Mouse (Mus musculus): Measurements from ENCODE around the gene Gpr176. TPM values are rescaled to one million over a fixed set of nuclear protein-coding genes. Genes with fewer than 3 reads are reported as not detected.

The Gpr176 gene
- polyA plus RNA-seq, 1 experiment from 2014 or later: 0.35 TPM

DNA sequence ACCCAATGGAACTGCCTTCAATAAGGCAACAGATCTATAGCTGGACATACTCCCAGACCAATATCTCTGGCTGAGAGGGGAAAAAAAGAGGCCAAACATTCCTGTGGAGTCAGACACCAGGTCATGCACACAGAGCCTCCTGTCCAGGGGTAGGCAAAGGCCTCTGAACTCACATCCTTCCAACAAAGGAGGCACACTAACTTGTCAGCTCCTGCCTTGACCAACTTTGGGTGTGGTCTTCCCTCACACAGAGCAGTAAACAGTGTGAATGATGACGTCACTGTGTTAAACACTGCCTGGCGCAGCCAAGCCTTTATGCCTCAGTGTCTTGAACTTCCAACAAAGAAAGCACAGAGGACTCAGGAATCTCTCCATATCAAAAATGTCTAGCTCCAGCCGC is 29.3 kb downstream of the Gpr176 start:
- ATAC-seq: no peak

DNA sequence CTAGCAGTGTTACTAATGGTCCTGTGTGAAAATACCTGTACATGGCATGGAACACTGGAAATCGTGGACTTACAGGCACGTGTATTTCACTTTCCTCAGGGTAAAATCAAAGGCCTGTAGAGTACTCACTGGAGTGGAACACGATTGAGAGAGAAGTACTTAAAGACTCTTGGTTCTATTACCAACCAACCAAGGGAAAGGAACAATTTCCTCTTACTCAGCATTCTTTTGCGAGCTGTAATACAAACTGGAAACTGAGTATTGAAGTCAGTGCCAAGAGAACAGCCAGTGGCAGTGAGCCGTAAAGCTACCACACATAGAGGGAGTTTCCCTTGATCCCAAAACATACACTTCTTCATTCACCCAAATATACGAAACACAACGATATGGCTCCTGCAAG is 31.9 kb downstream of the Gpr176 start:
- no peak overlapping the region for H3K4me3 ChIP-seq (ENCODE audit: low read length)
- no peak overlapping the region for H3K9ac ChIP-seq (ENCODE audit: low read depth, low read length)
- no peak for ATAC-seq
- no peak overlapping the region for H3K27ac ChIP-seq (ENCODE audit: low read length)
- H3K27me3 ChIP-seq (replicated peaks; ENCODE audit: control insufficient read depth, insufficient read depth, low read length): no peaks in the 10 kb centered on the region
- no peaks in the 10 kb centered on the region for H3K4me1 ChIP-seq (ENCODE audit: control insufficient read depth, insufficient read depth, low read length)
- H3K36me3 ChIP-seq (ENCODE audit: control insufficient read depth, insufficient read depth, low read length): no peaks in the 10 kb centered on the region
- H3K4me2 ChIP-seq (ENCODE audit: low read depth, low read length): no peak overlapping the region
- H3K9me3 ChIP-seq (ENCODE audit: control insufficient read depth, low read length): no peaks in the 10 kb centered on the region
- 85% methylated on average over 7 of the region's 7 CpGs for WGBS

More for the DNA sequence above, 29.3 kb downstream of the Gpr176 start:
- Histone ChIP-seq H3K27ac (ENCODE audit: low read length) (no peak overlapping the region), H3K36me3 (ENCODE audit: control insufficient read depth, insufficient read depth, low read length) (no peaks in the 10 kb centered on the region), H3K9me3 (ENCODE audit: control insufficient read depth, low read length) (no peaks in the 10 kb centered on the region), H3K4me2 (ENCODE audit: low read depth, low read length) (no peak overlapping the region), H3K4me3 (ENCODE audit: low read length) (no peak overlapping the region), H3K9ac (ENCODE audit: low read depth, low read length) (no peak overlapping the region), H3K4me1 (ENCODE audit: control insufficient read depth, insufficient read depth, low read length) (no peaks in the 10 kb centered on the region), H3K27me3 (replicated peaks; ENCODE audit: control insufficient read depth, insufficient read depth, low read length) (no peaks in the 10 kb centered on the region)
- 54% methylated on average over 3 of the region's 3 CpGs for WGBS

DNA sequence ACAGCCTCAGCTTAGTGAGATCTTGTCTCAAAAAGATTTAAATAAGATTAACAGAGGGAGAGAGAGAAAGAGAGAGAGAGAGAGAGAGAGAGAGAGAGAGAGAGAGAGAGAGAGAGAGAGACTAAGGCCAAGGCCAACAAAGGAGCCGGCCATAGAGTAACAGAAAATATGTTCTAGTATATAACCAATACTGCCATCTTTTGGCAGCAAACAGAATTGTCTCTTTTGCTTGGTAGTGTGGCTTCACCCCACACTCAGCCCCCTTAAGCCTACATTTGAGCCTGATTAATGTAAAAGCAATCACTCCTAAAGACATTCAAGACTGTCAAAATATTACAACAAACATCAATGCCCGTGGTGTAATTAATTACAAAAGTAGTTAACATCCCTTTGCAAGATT is 37.1 kb downstream of the Gpr176 start:
- Histone ChIP-seq H3K4me1 (ENCODE audit: control insufficient read depth, insufficient read depth, low read length) (no peaks in the 10 kb centered on the region), H3K4me2 (ENCODE audit: low read depth, low read length) (no peak overlapping the region), H3K9me3 (ENCODE audit: control insufficient read depth, low read length) (no peaks in the 10 kb centered on the region), H3K4me3 (ENCODE audit: low read length) (no peak overlapping the region), H3K27ac (ENCODE audit: low read length) (no peak overlapping the region), H3K36me3 (ENCODE audit: control insufficient read depth, insufficient read depth, low read length) (no peaks in the 10 kb centered on the region), H3K27me3 (replicated peaks; ENCODE audit: control insufficient read depth, insufficient read depth, low read length) (no peaks in the 10 kb centered on the region), H3K9ac (ENCODE audit: low read depth, low read length) (no peak overlapping the region)
- WGBS: 36% methylated on average over 2 of the region's 2 CpGs
- ATAC-seq: no peak

DNA sequence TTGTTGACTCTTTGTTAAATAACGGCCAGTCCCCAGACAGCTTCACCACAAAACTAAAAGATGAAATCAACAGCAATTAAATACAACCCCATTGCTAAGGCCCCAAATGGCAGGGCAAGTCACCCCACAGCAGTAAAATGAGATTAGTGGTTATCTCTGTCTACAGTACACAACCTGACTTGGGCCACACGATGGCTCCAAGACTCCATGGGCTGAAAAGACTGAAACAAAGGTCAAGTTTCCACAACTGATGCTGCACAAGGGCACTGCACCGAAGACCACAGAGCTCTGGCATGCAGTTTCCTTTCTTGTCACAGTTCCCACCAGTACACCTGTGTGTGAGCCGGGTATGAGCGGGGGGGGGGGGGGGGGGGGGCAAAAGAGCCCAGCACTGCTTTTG is 50.6 kb downstream of the Gpr176 start:
- no peaks in the 10 kb centered on the region for H3K36me3 ChIP-seq (ENCODE audit: control insufficient read depth, insufficient read depth, low read length)
- H3K9me3 ChIP-seq (ENCODE audit: control insufficient read depth, low read length): no peaks in the 10 kb centered on the region
- no peak overlapping the region for H3K4me2 ChIP-seq (ENCODE audit: low read depth, low read length)
- H3K4me3 ChIP-seq (ENCODE audit: low read length): no peak overlapping the region
- no peak overlapping the region for H3K27ac ChIP-seq (ENCODE audit: low read length)
- ATAC-seq: no peak; the same call in 1 of the 2 replicates
- H3K4me1 ChIP-seq (ENCODE audit: control insufficient read depth, insufficient read depth, low read length): no peaks in the 10 kb centered on the region
- H3K9ac ChIP-seq (ENCODE audit: low read depth, low read length): no peak overlapping the region
- no peaks in the 10 kb centered on the region for H3K27me3 ChIP-seq (replicated peaks; ENCODE audit: control insufficient read depth, insufficient read depth, low read length)
- 41% methylated on average over 4 of the region's 5 CpGs for WGBS

DNA sequence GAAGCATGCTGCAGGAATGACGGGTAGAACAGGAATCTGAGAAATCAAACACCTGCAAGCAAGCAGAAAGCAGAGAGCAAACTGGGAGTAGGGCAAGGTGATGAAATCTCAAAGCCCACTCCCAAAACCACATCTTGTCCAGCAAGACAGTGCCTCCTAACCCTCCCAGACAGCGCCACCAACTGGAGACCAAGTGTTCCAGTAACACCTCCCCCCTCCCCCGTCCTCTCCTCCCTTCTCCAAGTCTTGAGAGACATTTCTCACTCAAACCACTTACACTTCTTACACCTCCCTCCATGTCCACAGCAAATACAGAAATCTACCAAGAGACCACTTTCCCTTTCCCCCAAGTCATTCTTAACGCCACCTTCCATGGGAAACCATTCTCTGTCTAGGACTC is 51.4 kb downstream of the Gpr176 start:
- Histone ChIP-seq H3K4me1 (ENCODE audit: control insufficient read depth, insufficient read depth, low read length) (no peaks in the 10 kb centered on the region), H3K9ac (ENCODE audit: low read depth, low read length) (no peak overlapping the region), H3K36me3 (ENCODE audit: control insufficient read depth, insufficient read depth, low read length) (no peaks in the 10 kb centered on the region), H3K9me3 (ENCODE audit: control insufficient read depth, low read length) (no peaks in the 10 kb centered on the region), H3K27me3 (replicated peaks; ENCODE audit: control insufficient read depth, insufficient read depth, low read length) (no peaks in the 10 kb centered on the region), H3K4me2 (ENCODE audit: low read depth, low read length) (no peak overlapping the region), H3K4me3 (ENCODE audit: low read length) (no peak overlapping the region), H3K27ac (ENCODE audit: low read length) (no peak overlapping the region)
- ATAC-seq: no peak
- WGBS: 65% methylated on average over 4 of the region's 4 CpGs

DNA sequence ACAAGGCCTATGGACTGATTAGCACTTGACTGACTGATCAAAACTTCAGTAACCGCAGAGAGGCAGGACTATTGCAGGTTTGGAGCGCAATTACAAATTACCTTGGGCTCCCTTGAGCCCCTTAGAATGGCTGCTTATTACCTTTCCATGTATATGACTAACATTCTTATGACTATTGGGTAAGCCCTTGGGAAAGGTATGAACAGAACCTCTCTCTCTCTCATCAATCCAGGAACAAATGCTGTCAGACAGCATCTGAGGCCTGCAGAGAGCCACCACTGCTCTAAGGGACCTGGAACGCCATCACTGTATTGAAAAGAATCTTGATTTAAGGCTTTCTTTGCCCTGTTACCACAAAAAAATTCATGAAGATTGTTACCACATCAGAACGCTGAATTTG is 52.1 kb downstream of the Gpr176 start:
- H3K4me3 ChIP-seq (ENCODE audit: low read length): no peak overlapping the region
- WGBS: 88% methylated on average over 4 of the region's 4 CpGs
- no peaks in the 10 kb centered on the region for H3K4me1 ChIP-seq (ENCODE audit: control insufficient read depth, insufficient read depth, low read length)
- no peak overlapping the region for H3K4me2 ChIP-seq (ENCODE audit: low read depth, low read length)
- H3K27ac ChIP-seq (ENCODE audit: low read length): no peak overlapping the region
- H3K36me3 ChIP-seq (ENCODE audit: control insufficient read depth, insufficient read depth, low read length): no peaks in the 10 kb centered on the region
- no peak for ATAC-seq
- no peaks in the 10 kb centered on the region for H3K9me3 ChIP-seq (ENCODE audit: control insufficient read depth, low read length)
- H3K27me3 ChIP-seq (replicated peaks; ENCODE audit: control insufficient read depth, insufficient read depth, low read length): no peaks in the 10 kb centered on the region
- H3K9ac ChIP-seq (ENCODE audit: low read depth, low read length): no peak overlapping the region

DNA sequence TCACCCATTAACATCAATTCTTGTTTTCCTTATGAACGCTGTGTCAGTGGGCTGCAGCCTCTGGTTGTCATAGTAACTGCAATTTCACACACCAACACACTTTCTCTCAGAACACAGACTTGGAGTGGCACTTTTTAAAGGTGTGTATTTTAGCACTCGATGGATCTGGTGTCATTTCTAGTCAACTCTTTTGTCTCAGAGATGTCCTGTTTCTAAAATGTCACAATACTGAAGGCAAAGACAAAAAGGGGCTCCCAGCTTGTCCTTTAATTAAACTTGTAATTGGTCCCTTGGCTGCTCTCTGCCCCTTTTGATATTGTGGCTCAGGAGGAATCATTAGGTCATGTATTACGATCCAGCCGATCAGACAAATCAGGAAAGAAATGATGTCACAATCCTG is 52.7 kb downstream of the Gpr176 start:
- Histone ChIP-seq H3K4me1 (ENCODE audit: control insufficient read depth, insufficient read depth, low read length) (no peaks in the 10 kb centered on the region), H3K27ac (ENCODE audit: low read length) (no peak overlapping the region), H3K9ac (ENCODE audit: low read depth, low read length) (no peak overlapping the region), H3K4me2 (ENCODE audit: low read depth, low read length) (no peak overlapping the region), H3K9me3 (ENCODE audit: control insufficient read depth, low read length) (no peaks in the 10 kb centered on the region), H3K27me3 (replicated peaks; ENCODE audit: control insufficient read depth, insufficient read depth, low read length) (no peaks in the 10 kb centered on the region), H3K36me3 (ENCODE audit: control insufficient read depth, insufficient read depth, low read length) (no peaks in the 10 kb centered on the region), H3K4me3 (ENCODE audit: low read length) (no peak overlapping the region)
- WGBS: 51% methylated on average over 4 of the region's 4 CpGs
- ATAC-seq: no peak

DNA sequence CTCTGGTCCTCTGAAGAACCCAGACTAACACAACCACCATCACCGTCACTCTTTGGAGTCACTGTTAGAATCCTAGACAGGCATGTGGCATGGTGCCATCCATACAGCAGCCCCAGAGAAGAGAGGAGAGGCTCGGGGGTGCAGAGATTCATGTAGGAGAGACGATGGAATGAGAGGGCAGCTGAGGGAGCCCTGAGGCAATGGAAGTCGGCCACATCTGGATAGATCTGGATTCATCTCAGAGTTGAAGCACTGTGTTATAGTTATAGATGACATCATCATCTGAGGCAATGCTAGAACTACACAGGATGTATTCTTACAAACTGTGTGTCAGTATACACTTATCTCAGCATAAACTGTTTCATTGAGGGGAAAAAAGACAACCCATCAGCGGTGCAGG is 54.0 kb downstream of the Gpr176 start:
- no peak overlapping the region for H3K9ac ChIP-seq (ENCODE audit: low read depth, low read length)
- 49% methylated on average over 5 of the region's 5 CpGs for WGBS
- no peaks in the 10 kb centered on the region for H3K27me3 ChIP-seq (replicated peaks; ENCODE audit: control insufficient read depth, insufficient read depth, low read length)
- no peak for ATAC-seq
- no peaks in the 10 kb centered on the region for H3K9me3 ChIP-seq (ENCODE audit: control insufficient read depth, low read length)
- no peak overlapping the region for H3K27ac ChIP-seq (ENCODE audit: low read length)
- no peaks in the 10 kb centered on the region for H3K4me1 ChIP-seq (ENCODE audit: control insufficient read depth, insufficient read depth, low read length)
- no peak overlapping the region for H3K4me3 ChIP-seq (ENCODE audit: low read length)
- H3K4me2 ChIP-seq (ENCODE audit: low read depth, low read length): no peak overlapping the region
- H3K36me3 ChIP-seq (ENCODE audit: control insufficient read depth, insufficient read depth, low read length): no peaks in the 10 kb centered on the region

DNA sequence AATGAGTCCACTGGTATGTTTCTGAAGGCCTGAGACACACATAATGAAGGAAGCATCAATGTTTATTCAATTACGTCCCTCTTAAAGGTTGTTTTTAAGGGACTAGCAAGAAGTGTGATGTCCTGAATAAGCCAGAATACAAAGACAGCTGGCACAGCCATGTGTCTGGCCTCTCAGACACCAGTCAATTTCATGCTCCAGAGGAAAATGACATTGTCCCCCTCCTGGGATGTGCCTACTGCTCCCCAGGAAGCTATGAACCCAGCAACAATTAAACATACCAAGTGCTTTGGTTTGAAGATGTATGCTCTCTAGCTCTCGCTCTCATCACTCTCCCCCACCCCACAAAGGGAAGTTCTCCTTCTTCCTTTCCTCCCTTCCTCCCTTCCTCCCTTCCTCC is 56.3 kb downstream of the Gpr176 start:
- 76% methylated on average over 2 of the region's 2 CpGs for WGBS
- H3K9me3 ChIP-seq (ENCODE audit: control insufficient read depth, low read length): no peaks in the 10 kb centered on the region
- no peak overlapping the region for H3K4me3 ChIP-seq (ENCODE audit: low read length)
- no peaks in the 10 kb centered on the region for H3K4me1 ChIP-seq (ENCODE audit: control insufficient read depth, insufficient read depth, low read length)
- no peak overlapping the region for H3K9ac ChIP-seq (ENCODE audit: low read depth, low read length)
- H3K4me2 ChIP-seq (ENCODE audit: low read depth, low read length): no peak overlapping the region
- no peaks in the 10 kb centered on the region for H3K27me3 ChIP-seq (replicated peaks; ENCODE audit: control insufficient read depth, insufficient read depth, low read length)
- H3K36me3 ChIP-seq (ENCODE audit: control insufficient read depth, insufficient read depth, low read length): no peaks in the 10 kb centered on the region
- ATAC-seq: no peak
- H3K27ac ChIP-seq (ENCODE audit: low read length): no peak overlapping the region

DNA sequence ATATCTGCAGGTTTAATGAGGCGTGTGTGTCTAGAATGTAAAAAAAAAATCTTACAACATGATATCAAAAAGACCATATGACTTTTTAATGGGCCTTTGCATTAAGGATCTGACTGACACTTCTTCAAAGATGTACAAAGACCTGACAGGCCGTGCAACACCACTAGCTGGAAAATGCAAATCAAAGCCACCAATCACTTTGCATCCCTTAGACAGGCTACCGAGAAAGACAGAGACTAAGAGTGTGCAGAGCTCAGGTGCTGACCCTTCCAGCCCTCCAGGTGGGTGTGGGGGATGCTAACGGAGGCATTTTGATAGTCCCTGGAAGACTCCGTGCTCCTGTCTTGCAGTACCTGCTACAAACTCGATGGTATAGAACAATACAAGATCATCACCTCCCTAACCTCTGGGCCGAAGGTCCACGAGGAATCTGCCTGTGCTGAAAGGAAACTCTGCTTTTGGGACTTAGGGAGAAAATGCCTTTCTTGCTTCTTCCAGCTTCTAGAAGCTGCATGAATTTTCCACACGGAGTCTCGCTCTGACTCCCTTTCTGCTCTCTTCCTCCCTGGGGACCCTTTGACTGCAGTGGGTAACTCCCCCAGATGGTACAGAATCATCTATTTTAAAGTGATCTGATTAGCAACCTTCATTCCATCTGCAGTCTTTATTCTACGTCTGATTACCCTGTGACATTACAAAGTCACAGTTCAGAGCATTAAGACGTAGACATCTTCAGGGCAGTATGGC is 57.4 kb downstream of the Gpr176 start:
- H3K9ac ChIP-seq (ENCODE audit: low read depth, low read length): no peak overlapping the region
- no peaks in the 10 kb centered on the region for H3K9me3 ChIP-seq (ENCODE audit: control insufficient read depth, low read length)
- H3K27me3 ChIP-seq (replicated peaks; ENCODE audit: control insufficient read depth, insufficient read depth, low read length): no peaks in the 10 kb centered on the region
- WGBS: 86% methylated on average over 12 of the region's 12 CpGs
- no peaks in the 10 kb centered on the region for H3K36me3 ChIP-seq (ENCODE audit: control insufficient read depth, insufficient read depth, low read length)
- no peak overlapping the region for H3K4me2 ChIP-seq (ENCODE audit: low read depth, low read length)
- no peak overlapping the region for H3K4me3 ChIP-seq (ENCODE audit: low read length)
- H3K4me1 ChIP-seq (ENCODE audit: control insufficient read depth, insufficient read depth, low read length): no peaks in the 10 kb centered on the region
- ATAC-seq: no peak
- H3K27ac ChIP-seq (ENCODE audit: low read length): no peak overlapping the region
